Mouse (Mus musculus): ENCODE measurements around the gene Gm42688.
"Not testable (repeated sequence)": the region's sequence is repeated elsewhere in the genome, so short reads cannot be mapped to it uniquely, and the experiment has no call there.

Gm42688 gene

GRCm38 (mm10) chr6:83141636-83142035 lies 40.2 kb downstream of the Gm42688 start:
- no peak for DNase-seq (ENCODE audit: low spot score)

- no peak for DNase-seq (ENCODE audit: low spot score)
Measured at GRCm38 (mm10) chr6:83142211-83142731, 40.9 kb downstream of the Gm42688 start.

GRCm38 (mm10) chr6:83142886-83143285 lies 41.5 kb downstream of the Gm42688 start:
- DNase-seq (ENCODE audit: low spot score) = no peak

GRCm38 (mm10) chr6:83145209-83145608 lies 43.8 kb downstream of the Gm42688 start:
- DNase-seq (ENCODE audit: low spot score) = no peak

GRCm38 (mm10) chr6:83145805-83146204 lies 44.4 kb downstream of the Gm42688 start:
- DNase-seq (ENCODE audit: low spot score) = no peak

GRCm38 (mm10) chr6:83147280-83147679 lies 45.9 kb downstream of the Gm42688 start:
- DNase-seq (ENCODE audit: low spot score) = no peak

- DNase-seq (ENCODE audit: low spot score) = no peak
Measured at GRCm38 (mm10) chr6:83151721-83152120, 50.3 kb downstream of the Gm42688 start.

GRCm38 (mm10) chr6:83153038-83153437 lies 51.6 kb downstream of the Gm42688 start:
- no peak for DNase-seq (ENCODE audit: low spot score)

GRCm38 (mm10) chr6:83153485-83153884 lies 52.1 kb downstream of the Gm42688 start:
- no peak for DNase-seq (ENCODE audit: low spot score)

- DNase-seq (ENCODE audit: low spot score) = no peak
Measured at GRCm38 (mm10) chr6:83155552-83156238, 54.3 kb downstream of the Gm42688 start.

- DNase-seq (ENCODE audit: low spot score) = no peak
Measured at GRCm38 (mm10) chr6:83156259-83156684, 54.9 kb downstream of the Gm42688 start, which contains the start of the genes Wdr54 and 1700003E16Rik. Gene Wdr54 (minus strand): TSS chr6:83156397. Gene 1700003E16Rik (plus strand): TSS chr6:83156404.

- not testable (repeated sequence) for DNase-seq (ENCODE audit: low spot score)
Measured at GRCm38 (mm10) chr6:83159456-83159855, 58.0 kb downstream of the Gm42688 start.

All from left cerebral cortex, adult 11 months (tissue).